Mouse (Mus musculus): ENCODE measurements around the gene Alx3.
A peak's percentile ranks its signal among the peaks of the same experiment; 100 is the strongest.

The Alx3 gene

DNA sequence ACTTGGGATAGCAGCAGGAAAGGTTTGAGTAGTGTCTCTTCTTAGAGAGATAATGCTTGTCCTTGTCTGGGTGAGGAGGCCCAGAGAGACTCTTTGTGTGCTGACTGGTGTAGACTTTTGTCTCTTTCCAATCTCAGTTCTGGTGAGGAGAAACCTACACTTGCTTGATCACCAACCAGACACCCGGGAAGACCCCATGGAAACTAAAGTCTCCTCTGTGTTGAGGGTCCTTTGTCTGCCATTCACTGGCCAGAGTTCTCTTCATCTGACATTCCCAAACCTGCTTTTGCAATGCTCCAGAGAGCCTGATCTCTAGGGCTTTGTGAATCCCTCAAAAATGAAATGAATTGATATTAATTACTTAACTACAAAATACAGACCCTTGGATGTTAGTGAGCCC lies 10.9 kb upstream of the Alx3 start:
- DNase-seq, result no peak

DNA sequence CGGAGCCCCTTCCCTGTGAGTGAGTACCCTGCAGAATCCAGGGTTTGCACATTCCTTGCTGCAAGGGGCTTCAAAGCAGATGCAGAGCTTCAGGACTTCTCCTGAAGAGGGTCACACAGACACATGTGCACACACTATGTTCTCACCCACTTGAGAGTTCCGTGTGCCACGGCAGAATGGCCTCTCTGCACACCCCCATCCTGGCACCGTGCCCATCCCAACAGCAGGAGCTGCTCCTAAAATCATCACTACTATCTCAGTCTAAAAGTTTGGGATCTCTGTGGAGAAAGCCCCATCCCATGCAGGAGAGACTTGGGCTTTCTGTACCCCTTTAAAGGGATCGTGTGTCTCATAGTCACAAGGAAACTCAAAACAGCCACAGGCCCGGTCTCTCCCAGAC lies 8.3 kb upstream of the Alx3 start:
- DNase-seq, result no peak

DNA sequence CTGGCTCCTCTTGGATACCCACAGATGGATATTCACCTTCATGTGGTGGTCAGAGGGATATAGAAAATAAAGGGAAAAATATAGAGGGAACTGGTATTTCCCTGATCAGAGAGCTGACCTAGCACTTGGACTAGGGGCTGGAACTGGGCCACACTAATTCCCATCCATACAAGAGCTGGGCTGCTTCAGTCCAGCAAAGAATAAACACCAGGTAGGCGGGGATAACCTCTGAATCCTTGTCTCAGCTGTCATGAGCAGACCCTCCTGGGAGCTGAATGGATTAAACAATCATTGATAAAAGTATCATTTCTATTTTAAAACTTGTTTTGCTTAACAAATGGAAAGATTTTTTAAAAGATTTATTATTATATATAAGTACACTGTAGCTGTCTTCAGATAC lies 3.2 kb upstream of the Alx3 start:
- no peak for DNase-seq

DNA sequence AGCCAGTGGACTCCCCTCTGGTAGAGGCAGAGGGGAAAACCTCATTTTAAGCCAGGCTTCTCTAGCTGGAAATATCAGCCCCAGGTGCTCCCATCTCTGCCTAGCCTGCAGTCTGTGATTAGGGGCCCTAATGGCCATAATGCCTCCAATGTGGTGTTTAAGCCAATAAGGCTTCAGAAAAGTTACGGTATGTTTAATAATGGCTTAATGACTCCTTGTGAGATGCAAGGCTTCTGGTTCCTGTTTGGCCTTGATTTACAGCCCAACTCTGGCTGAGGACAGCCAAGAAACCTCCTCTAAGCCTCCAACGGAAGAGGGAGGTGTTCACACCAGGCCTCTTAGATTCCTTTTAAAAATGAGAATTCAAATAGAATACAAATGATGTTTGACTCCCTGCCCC lies 1.2 kb upstream of the Alx3 start:
- no peak for DNase-seq

DNA sequence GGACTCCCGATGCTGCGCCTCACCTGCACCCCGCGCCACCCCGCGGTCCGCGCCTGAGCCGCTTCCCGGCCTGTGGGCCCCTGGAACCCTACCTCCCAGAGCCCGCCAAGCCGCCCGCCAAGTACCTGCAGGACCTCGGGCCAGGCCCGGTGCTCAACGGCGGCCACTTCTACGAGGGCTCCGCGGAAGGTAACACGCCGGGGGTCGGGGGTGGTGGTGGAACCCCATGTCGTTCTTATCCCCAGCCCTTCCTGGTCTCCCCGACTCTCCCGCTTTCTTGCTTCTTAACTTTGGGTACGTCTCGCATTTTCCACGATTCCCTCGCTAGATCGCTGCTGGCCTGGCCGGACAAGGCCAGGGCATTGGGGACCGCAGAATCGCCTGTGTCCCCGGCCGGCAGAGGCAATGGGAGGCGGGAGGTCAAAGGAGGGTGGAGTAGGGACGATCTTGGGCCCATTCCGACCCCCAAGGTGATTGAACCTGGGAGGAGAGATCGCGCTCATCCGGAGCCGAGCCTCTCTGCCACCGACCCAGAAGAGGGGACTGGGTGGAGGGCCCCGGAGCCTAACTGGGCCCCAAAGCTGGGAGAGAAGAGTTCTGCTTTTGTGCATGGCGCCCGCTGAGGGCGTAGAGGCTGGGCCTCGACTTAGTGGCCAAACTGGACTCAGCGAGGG lies 570 bp downstream of the Alx3 start:
- no peak for DNase-seq

DNA sequence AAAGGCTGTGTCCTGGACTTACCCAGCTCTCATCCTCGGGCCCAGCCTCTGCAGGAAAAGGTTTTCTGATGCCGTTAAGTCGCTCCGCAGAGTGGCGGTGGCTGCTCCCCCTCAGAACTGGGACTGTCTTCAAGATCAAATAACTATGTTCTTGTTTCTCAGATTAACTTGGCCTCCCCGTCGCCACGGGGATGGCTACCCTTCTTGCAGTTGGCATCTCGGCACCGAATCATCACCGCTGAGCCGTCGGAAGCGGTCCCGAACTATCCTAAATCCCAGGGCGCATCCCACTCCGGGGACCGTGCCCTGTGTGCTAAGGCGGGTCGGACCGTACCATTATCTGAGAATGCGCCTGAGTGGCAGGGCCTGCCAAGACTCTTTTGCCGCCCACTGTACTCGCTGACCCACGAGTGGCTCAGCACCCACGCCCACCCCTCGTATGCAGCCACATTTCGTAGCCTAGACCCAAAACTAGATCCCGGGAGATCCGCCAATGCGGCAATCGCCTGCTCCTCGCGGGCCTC lies 1.2 kb downstream of the Alx3 start:
- DNase-seq, result no peak

DNA sequence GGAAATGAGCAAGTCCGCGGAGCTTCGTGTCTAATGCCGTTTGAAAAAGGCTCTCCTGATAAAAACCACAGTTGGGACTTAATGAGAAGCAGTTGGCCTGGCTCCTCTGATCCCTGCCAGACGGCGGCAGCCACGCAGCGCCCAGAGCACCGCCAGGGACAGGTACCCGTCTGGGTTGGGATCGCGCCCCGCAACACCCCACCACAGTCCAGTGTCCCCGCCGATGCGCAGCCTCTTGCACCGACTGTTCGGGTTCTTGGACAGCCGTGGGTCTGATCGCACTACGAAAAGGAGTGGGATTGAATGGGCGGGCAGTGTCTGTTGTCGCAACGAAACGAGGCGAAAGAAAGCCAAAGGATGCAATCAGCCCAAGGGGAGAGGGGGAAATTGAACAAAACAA lies 1.7 kb downstream of the Alx3 start:
- no peak for DNase-seq

DNA sequence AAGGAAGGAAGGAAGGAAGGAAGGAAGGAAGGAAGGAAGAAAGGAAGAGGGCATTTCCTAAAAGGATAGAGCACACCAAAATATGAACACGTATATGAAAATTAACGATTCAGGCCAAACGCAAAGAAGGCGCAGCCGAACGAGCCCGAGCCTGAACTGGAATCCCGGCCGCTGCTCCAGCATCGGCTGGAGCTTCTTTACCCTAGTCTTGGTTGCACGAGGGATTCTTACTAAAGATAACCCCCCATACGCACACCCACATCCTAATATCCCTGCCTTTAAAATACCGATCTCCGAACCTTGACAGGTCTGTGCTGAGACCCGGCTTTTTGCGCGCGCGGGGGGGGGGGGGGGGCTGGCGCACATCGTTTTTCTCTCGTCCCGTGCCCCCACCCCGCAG lies 2.3 kb downstream of the Alx3 start:
- no peak for DNase-seq

DNA sequence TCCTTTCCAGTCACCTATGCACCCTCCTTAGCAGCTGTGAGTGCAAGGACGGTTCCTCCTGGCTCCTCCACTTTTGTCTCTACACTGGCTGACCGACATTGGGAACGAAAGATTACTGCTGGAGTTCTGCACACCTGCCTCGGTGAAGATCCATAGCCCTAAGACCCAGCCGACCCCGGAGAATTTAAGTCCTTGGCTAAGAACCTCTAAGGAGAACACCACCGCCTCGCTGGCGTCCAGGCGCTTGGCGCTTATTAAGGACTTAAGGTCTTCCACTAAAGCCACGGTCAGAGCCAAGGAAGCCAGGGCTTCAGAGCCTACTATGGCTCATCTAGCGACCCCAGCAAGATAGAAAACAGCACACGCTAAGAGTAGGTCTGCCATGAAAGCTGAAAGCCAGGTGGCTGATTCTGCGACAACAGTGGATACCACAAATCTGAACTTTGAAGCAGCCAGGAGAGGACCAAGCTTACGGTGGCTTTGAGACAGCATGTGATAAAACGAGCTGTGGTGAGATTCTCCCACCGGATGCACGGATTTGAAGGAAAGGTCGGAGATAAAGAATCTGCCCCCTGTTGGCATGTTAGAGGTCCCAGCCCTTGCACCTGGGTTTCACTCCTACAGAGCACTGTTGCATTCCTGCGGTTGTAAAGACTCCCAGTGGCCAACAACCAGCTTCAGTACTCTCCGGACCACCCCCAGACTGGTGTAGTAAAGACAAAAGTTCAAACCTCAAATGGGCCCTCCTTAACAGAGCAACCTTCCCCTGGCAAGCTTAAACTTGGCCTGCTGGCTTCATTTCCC lies 3.0 kb downstream of the Alx3 start:
- DNase-seq, result no peak

DNA sequence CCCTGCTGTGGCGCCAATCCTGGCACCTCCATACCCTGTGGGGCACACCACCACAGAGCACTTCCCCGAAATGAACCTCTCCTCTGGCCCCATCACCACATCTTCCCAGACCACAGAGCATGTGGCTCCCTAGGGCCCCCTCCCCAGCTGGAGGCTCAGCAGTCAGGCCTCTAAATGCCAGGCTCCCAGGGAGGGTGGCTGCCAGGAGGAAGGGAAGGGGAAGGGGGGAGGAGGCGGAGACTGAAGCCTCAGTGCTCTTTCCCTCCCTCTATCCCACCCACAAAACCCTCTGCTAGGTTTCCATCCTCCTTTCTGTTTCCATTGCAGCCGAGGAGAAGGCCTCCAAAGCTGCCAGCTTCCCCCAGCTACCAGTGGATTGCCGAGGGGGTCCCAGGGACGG lies 5.3 kb downstream of the Alx3 start:
- no peak for DNase-seq

DNA sequence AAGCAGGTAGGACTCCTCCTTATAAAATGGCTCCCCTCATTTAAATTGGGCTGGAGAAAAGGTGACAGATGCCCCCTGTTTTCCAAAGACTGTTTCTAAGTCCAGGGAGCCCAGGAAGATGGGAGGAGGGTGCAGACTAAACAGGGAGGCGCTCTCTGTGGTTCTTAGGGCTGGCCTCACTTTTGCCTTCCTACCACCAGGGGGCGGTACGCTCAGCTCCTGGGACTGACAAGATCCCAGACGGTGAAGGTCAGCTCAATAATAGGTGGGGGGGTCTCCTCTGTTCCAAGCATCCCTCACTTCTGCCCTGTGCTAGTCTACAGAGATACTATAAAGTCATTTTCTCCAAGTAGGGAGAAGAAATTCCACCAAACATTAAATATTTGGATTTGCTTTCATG lies 10.5 kb downstream of the Alx3 start:
- DNase-seq, result peak; percentile 73

DNA sequence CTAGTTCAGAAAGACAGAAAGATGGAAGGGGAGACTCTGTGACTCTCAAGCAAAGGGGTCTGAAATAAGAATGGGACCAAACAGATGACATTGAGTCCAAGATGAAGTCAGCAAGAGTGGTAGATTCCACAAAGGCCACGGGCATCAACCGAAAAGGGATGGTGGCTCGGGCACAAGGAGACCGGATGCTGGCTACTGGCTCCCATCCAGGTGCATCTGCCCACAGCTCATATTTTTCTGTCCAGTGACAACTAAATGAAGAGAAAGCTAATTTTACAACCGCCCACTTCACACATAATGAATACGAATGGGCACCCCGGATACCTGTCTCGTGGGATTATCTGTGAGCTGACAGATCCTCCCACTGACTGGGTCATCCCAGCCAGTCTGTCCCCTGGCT lies 12.4 kb downstream of the Alx3 start:
- no peak for DNase-seq

DNA sequence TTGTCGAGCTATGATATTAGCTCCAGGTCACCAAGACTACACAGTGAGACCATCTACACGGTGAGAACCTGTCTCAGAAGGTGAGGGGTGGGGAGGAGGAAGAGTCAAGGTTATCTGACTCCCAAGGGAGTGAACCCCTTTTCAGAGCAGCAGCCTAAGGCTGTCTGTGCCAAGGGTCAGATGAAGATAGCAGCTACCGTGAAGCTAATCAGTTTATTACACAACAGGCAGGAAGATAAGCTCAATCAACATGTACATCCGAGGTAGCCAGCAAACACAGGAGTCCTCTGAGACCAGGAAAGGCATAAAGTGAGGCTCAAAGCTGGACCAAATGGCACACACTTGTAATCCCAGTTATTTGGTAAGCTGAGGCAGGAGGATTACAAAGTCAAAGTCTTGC lies 14.0 kb downstream of the Alx3 start:
- no peak for DNase-seq

DNA sequence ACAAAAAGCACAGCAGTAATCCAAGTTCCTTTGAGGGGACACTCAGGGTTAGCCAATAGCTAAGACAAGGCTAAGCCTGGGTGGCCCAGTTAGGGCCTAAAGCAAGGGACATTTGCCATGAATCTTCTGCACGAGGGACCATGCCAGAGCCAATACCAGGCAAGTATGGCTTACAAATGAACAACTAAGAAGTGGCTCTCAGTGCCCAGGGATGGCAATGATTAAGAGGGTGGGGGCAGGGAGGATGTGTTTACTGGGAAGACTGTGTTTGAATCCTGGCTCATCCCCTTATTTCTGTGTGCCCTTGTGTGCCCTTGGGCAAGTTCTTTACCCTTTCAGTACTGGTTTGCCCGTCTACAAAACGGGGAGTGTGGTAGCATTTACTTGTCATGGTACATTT lies 14.5 kb downstream of the Alx3 start:
- no peak for DNase-seq

DNA sequence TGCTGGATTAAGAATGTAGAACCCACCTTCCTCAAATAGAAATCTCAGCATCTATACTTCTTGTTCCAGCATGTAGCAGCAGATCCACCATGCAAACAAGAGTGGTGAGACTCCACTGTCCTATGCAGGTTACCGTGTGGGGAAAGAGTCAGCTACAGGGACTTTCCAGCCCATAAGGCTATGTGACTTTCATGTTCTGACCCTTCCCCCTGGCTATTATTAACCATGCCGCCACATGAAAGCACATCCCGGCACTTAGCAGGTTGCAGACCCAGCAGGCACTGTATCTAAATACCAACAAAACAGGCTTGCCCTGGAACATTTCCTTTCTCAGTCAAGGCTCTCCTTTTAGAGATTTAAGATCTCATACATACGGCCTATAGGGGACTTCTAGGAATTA lies 16.6 kb downstream of the Alx3 start:
- no peak for DNase-seq

DNA sequence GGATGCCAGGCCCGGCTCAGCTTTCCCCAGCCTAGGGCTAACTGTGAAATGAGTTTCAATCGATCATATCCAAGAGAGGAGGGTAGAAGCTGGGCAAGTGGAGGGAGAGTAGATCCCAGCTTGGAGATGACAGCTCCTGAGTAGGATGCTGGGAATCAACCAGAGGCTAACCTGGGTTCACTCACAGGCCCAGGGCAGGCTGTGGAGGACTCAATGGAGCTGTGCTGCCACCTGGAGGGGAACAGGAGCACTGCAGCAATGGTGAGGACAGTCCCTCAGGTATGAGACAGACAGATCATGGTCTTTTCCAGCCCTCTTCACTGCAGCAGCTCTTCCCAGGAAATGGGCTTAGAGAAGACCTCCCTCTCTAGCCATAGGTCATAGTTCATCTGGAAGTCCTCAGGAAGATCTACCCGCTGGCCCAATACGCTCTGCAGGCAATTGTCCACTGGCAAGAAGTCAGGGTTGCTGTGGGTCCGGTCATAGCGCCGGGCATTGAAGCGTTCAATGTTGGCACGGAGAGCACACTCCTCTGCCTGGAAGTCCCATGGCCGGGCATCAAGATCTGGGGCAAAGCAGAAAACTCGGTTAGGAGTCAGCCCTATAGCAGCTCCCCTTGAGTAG lies 18.2 kb downstream of the Alx3 start:
- peak; percentile 69 for DNase-seq

DNA sequence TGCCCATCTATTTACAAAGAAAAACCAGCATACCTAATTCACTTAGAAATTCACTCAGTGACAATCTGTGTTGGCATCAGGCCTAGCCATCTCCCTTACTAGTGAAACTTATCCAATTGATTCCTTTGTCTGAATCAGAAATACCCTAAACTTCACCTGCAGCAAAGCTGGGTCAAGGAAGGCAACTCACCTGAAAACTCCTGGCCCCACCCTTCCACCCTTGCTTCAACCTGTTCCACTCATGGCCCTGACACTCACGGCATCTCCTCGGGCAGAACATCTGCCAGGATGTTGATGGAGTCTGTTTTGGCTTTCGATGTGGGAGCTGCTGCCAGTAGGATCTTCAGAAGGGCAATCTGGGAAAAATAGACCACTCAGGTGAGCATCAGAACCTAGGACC lies 23.0 kb downstream of the Alx3 start:
- no peak for DNase-seq

DNA sequence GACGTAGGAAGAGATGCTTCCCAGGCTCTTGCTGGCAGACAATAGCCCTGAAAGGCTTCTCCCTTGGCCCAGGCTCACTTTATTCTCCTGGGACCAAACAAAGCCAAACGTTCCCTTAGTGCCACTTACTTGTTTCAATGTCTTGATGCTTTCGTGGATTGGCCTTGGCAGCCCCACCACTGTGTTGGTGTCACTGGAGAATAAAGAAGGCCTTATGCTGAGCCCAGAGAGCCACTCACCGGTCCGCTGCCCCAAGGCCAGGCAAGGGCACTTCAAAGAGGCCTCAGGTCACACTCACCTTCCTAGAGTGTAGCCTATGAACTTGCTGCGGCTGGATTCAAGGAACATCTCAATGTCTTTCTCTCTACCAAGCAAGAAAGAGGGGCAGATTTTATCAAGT lies 25.1 kb downstream of the Alx3 start:
- DNase-seq, result no peak

DNA sequence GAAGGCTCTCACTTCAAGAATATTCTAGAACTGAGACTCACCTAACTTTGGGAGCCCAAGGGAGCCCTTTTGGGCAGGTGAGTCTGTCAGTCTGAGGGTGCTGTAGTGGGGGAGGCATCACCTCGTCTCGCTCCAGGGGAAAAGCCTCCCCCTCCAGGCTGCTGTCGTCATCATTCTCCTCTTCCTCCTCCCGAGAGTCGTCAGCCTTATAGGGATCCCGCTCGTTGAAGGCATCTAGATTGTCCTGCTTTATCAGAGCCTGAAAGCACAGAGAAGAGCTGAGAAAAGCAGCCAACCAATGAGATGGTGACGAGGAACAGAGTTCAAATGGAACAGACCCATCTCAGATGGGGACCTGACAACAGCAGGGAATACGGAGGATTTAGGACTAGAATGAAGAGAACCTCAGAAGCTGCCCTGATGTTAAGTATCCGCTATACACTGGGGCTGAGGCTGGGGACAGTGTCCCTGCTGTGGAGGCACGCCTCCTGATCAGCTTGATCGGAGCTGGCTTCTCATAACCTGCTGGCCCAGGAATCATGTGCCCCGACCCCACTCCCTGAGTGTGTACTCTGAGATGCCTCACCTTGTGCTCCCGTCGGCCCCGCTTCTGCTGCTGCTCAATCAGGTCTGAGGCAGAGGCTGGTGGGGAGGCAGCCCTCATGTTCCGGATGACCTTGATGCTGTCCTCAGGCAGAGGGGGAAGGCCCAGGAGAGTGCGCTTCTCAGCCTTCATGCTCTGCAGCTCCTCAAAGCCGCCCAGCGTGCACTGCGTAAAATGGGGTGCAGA lies 26.6 kb downstream of the Alx3 start:
- no peak for DNase-seq

DNA sequence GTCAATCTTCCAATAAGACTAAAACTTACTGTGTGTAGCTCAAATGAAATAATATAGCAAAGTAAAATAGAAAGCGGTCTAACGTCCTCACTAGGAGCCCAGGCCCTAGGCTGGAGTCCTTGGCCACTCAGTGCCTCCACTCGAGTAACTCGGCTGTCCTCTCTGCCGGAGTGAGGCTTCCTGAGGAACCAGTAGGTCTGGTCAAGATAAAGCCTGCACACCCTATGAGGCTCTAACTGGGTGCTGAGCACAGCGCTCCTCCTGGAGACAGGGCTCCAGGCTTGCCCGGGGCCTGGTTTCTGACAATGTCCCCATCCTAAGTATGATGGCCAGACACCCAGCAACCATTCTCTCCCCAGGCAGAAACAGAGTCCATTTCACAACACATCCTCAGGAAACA lies 27.7 kb downstream of the Alx3 start:
- no peak for DNase-seq

DNA sequence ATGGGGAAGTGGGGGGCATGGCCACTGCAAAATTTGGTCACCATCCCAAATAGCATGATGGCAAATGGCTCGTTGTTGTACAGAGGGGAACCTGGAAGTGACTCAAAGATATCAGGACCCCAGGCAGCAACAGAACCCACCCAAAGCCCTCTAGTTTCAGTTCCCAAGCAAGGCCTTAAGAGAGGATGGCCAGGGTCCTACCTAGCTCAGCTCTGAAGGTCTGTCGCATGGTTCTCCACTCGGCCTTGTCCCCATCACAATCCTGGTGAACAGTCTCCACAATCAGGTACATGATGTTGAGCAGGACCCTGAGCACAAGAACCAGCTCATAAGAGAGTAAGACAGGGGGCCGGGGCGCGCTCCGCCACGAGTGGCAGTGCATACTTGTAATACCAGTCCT lies 29.6 kb downstream of the Alx3 start:
- DNase-seq, result no peak

DNA sequence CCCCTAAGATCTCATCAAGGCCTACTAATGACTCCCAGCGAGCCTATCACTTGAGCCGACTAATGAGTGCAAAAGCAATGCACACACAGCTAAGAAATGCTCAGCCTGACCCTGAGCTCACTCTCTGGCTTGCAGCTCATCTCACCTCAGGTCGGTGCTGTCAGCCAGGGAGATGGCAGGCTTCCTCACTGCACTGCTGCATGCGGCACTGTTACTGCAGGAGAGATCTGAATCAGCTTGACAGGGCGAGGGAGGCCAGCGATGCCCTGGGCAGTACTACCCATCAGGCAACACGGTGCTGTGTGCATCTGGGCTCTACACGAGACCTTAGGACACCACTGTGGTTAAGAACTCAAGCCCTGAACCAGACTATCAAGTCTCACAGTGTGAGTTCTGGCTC lies 30.7 kb downstream of the Alx3 start:
- DNase-seq, result no peak

DNA sequence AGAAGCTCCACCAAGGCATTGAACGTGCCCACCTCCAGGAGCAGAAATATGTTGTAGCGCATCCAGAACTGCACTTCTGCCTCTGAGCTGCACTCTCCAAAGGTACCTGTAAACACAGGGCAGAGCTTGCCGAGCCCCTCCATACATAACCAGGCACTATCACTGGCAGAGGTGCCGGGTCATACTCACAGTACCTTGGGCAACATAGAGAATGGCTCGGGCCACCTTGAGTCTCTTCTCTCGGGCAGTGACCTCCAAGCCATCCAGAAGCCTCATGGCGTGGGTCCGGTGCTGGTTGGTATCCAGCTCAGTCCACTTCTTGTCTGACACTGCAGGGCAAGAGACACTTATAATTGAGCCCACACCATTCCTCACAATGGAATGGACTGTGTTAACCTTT lies 31.9 kb downstream of the Alx3 start:
- DNase-seq, result no peak
